Mouse (Mus musculus) small intestine, adult 2 months (tissue): ENCODE measurements around the gene St3gal6. TPM values are rescaled to one million over a fixed set of nuclear protein-coding genes. Genes with fewer than 3 reads are reported as not detected.

Source experiments
- H3K27ac ChIP-seq: fragments of 200-500 bp; 2 replicates; pipeline ENCODE4 v1.5.1; 2012; ENCODE audit warnings: low read depth, low read length, control low read depth, inconsistent platforms; ENCODE audit not compliant: insufficient read depth
- H3K27me3 ChIP-seq: fragments of 200-500 bp; 2 replicates; pipeline ENCODE4 v1.6.1; 2012; ENCODE audit warnings: mild to moderate bottlenecking, moderate library complexity, low read length, inconsistent platforms; ENCODE audit not compliant: control insufficient read depth, insufficient read depth
- H3K36me3 ChIP-seq: fragments of 200-500 bp; 2 replicates; pipeline ENCODE4 v1.6.1; 2012; ENCODE audit warnings: mild to moderate bottlenecking, low read length, control low read depth, inconsistent platforms; ENCODE audit not compliant: control insufficient read depth, insufficient read depth
- H3K4me1 ChIP-seq: fragments of 200-500 bp; 2 replicates; pipeline ENCODE4 v1.6.1; 2012; ENCODE audit warnings: low read length, inconsistent platforms, mixed read lengths; ENCODE audit not compliant: control insufficient read depth, insufficient read depth, insufficient read length
- H3K4me3 ChIP-seq: fragments of 200-500 bp; 2 replicates; pipeline ENCODE4 v1.5.1; 2012; ENCODE audit warnings: low read depth, mild to moderate bottlenecking, control low read depth, inconsistent platforms, low read length, moderate library complexity
- CTCF ChIP-seq: fragments of 200-500 bp; IDR thresholded peaks from 2 replicates; pipeline ENCODE4 v1.5.1; 2012; ENCODE audit warnings: low read depth, mild to moderate bottlenecking, control low read depth, inconsistent platforms, low read length, moderate library complexity, mixed read lengths; ENCODE audit not compliant: insufficient replicate concordance, insufficient read length; ENCODE audit errors: extremely low read depth
- POLR2A ChIP-seq: fragments of 200-500 bp; IDR thresholded peaks from 2 replicates; pipeline ENCODE4 v1.6.1; 2012; ENCODE audit warnings: low read depth, mild to moderate bottlenecking, control low read depth, inconsistent platforms, low read length, moderate library complexity
- WGBS: fragments of 180-500 bp; shearing (Covaris S2); methylation state at CpG from one replicate; pipeline ENCODE4 v1.1.7; 2018; 5-methylcytosine and 5-hydroxymethylcytosine counted together
- polyA plus RNA-seq: library from polyadenylated mRNA; depleted of rRNA; stranded (reverse); fragments of >200 nt; gene quantifications from 2 replicates; pipeline ENCODE4 v1.2.3, GENCODE M21; 2012; rRNA removed

Gene St3gal6
- polyA plus RNA-seq, 1 experiment: 18.6 TPM

GRCm38 (mm10) chr16:58430246-58430645, 93.8 kb downstream of the St3gal6 start:
- WGBS: 67% methylated on average over 7 of the region's 7 CpGs
- no peaks in the 10 kb centered on the region for H3K27me3 ChIP-seq

DNA sequence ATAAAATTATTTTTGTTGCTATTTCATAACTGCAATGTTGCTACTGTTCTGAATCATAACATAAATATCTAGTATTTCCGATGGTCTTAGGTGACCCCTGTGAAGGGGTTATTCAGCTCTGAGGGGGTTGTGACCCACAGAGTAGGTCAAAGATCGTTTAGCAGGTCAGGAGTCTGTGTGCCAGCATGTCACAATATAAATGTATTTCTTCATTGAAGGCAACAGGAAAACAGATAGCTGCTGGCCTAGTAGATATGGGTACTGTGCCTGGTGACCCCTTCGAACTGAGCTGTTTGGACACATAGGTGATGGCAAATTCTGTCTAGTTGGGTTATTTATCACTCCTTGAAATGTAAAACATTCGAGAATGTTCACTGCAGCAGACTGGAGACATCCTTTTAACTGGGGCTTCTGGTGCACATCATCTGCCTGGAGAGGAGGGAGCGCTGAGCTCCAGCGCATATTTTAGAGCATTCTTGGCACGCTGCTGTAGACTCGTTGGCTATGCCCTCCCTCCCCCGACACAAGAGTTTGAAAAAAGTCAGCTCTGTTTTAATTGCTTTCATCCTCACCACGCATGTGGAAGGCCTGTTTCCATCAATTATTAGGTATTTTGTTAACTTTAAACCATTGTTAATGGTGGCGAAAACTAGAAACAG, 102.2 kb downstream of the St3gal6 start:
- Histone ChIP-seq H3K4me3 (no peak overlapping the region), H3K36me3 (no peaks in the 10 kb centered on the region), H3K27ac (no peak overlapping the region; the same call in 1 of the 2 replicates), H3K27me3 (no peaks in the 10 kb centered on the region), H3K4me1 (peaks cover 4% of the 10 kb centered on the region; the same call in 1 of the 2 replicates)
- WGBS: 53% methylated on average over 11 of the region's 11 CpGs
- TF ChIP-seq POLR2A: no peak
- TF ChIP-seq CTCF: no peak

More at GRCm38 (mm10) chr16:58430246-58430645, 93.8 kb downstream of the St3gal6 start:
- H3K4me1 ChIP-seq: no peaks in the 10 kb centered on the region
- no peak overlapping the region for H3K4me3 ChIP-seq
- no peaks in the 10 kb centered on the region for H3K36me3 ChIP-seq
- TF ChIP-seq POLR2A (no peak), CTCF (no peak)
- H3K27ac ChIP-seq: no peak overlapping the region

Other genes with a start within 250 kb of the St3gal6 start
- gene Dcbld2, start 115.8 kb downstream of the St3gal6 start, polyA plus RNA-seq: 2.6 and 2.7 TPM in 2 replicates
- gene Gm813, start 92.7 kb upstream of the St3gal6 start, polyA plus RNA-seq: not detected in 2 replicates
- gene E330017A01Rik, start 114.5 kb upstream of the St3gal6 start, polyA plus RNA-seq: not detected in 2 replicates
- gene Cpox, start 146.0 kb upstream of the St3gal6 start, polyA plus RNA-seq: 10.5 and 12.0 TPM in 2 replicates
- 0.10 TPM in 1 of 2 replicates, not detected in the other for gene Gpr15, start 194.8 kb upstream of the St3gal6 start, polyA plus RNA-seq
- gene Cldnd1, start 203.7 kb upstream of the St3gal6 start, polyA plus RNA-seq: 28.0 and 43.0 TPM in 2 replicates
- not detected in 2 replicates for gene Olfr172, start 238.9 kb upstream of the St3gal6 start, polyA plus RNA-seq